22 mouse cellular contexts compared by ENCODE assay signal in the genomic region with DNA sequence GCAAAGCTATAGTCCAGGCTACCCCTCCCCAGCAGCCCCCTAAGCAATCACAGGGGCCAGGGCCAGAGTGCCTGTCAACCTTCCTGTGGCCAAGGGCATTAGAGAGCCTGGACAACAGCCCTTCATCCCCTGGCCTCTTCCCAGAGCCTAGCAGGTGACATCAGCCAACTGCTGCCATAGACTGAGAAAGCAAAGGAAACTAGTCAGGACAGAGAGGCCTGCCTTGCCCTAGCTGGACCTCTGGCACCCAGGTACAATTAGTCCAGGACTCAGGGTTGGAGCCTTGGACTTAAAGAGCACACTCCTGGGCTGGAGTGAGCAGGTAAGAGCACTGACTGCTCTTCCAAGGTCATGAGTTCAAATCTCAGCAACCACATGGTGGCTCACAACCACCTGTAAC. TPM values are rescaled to one million over a fixed set of nuclear protein-coding genes. Genes with fewer than 3 reads are reported as not detected.
DNase-seq lines count a peak whose midpoint lies in the region; ATAC-seq and TF ChIP-seq lines count a peak whose summit lies in the region.
"Had no signal": no experiment of that assay in that cellular context is flagged by ENCODE, and none has a peak within 500 bp of the region (broad histone marks: within the 10 kb centered on the region; RNA-seq: fewer than 3 reads in every experiment).

No protein-coding gene starts in this region.

- peak overlapping the region; percentile 40 for H3K27ac ChIP-seq in gastrocnemius, adult 2 months
- peak overlapping the region; percentile 65; the same call in 1 of the 2 replicates for H3K27ac ChIP-seq in MEL (ENCODE audit: control insufficient read depth, low read depth, low read length)
- peak overlapping the region; percentile 57; the same call in 1 of the 2 replicates for H3K27ac ChIP-seq in intestine, embryonic 15.5 days
- H3K27ac ChIP-seq in liver, embryonic 15.5 days (replicated peaks): peak overlapping the region; percentile 83
- H3K27ac ChIP-seq in layer of hippocampus, adult 2 months: no peak overlapping the region
- H3K27ac ChIP-seq: embryonic facial prominence, embryonic 12.5 days; kidney, embryonic 15.5 days had no signal

- ATAC-seq in intestine, embryonic 15.5 days: 0 out of 2 replicates have a peak, but pooled peaks have one; percentile 9
- no peak for ATAC-seq in liver, embryonic 15.5 days (ENCODE audit: insufficient read depth)
- ATAC-seq: forebrain, embryonic 16.5 days; inflammation-experienced regulatory T-cells, adult 6 months; lung, postnatal 0 days had no signal

- intact Hi-C loops in gastrocnemius, adult 2 months (cut with DNase I): no loop called here

- H3K4me2 ChIP-seq in intestine, embryonic 15.5 days (replicated peaks): no peak overlapping the region
- no peak overlapping the region for H3K4me2 ChIP-seq in liver, embryonic 15.5 days
- H3K4me2 ChIP-seq: embryonic facial prominence, embryonic 12.5 days; heart, embryonic 13.5 days; kidney, embryonic 15.5 days had no signal

- no peaks in the 10 kb centered on the region for H3K9me3 ChIP-seq in MEL (replicated peaks; ENCODE audit: insufficient read depth, low read length)
- H3K9me3 ChIP-seq in intestine, embryonic 15.5 days: no peaks in the 10 kb centered on the region
- H3K9me3 ChIP-seq in liver, embryonic 15.5 days (replicated peaks): no peaks in the 10 kb centered on the region
- H3K9me3 ChIP-seq: embryonic facial prominence, embryonic 12.5 days; heart, embryonic 13.5 days; kidney, embryonic 15.5 days; megakaryocyte, embryonic 14.5 days had no signal

- DNase-seq in gastrocnemius, adult 2 months: peak; percentile 28
- DNase-seq in gastrocnemius, postnatal 4 days (ENCODE audit: low spot score in 2 of 2): no peak
- DNase-seq in MEL (ENCODE audit: low read depth, low spot score): no peak
- no peak for DNase-seq in urinary bladder, postnatal 36 days (ENCODE audit: low spot score in 2 of 2)
- no peak for DNase-seq in ovary, postnatal 36 days (ENCODE audit: low spot score)
- DNase-seq in layer of hippocampus, adult 2 months (ENCODE audit: low spot score in 2 of 2): no peak
- DNase-seq: adrenal gland, postnatal 25 days; cerebellum, adult 8-10 months; layer of hippocampus, postnatal 36 days; left cerebral cortex, postnatal 4 days; spleen, adult 18-20 months; thymus, postnatal 36 days had no signal

- no peak for TF ChIP-seq POLR2A in MEL (IDR thresholded peaks at IDR 0.05; ENCODE audit: control insufficient read depth in 1 of 2, insufficient read depth in 1 of 2, low read depth in 1 of 2, low read length in 2 of 2, poor library complexity in 1 of 2)

- H3K9ac ChIP-seq in MEL (ENCODE audit: control insufficient read depth, low read depth, low read length, poor library complexity, severe bottlenecking): no peak overlapping the region
- H3K9ac ChIP-seq in intestine, embryonic 15.5 days: no peak overlapping the region
- no peak overlapping the region for H3K9ac ChIP-seq in liver, embryonic 15.5 days
- H3K9ac ChIP-seq: embryonic facial prominence, embryonic 12.5 days; kidney, embryonic 15.5 days had no signal

- peaks cover 41 to 49% of the 10 kb centered on the region in 2 experiments for H3K4me1 ChIP-seq in MEL (ENCODE audit: control insufficient read depth in 1 of 2, insufficient read depth in 2 of 2, low read length in 2 of 2)
- H3K4me1 ChIP-seq in intestine, embryonic 15.5 days (replicated peaks): no peaks in the 10 kb centered on the region; the same call in 1 of the 2 replicates
- H3K4me1 ChIP-seq in liver, embryonic 15.5 days (replicated peaks): peaks cover 80% of the 10 kb centered on the region
- H3K4me1 ChIP-seq: embryonic facial prominence, embryonic 12.5 days; kidney, embryonic 15.5 days had no signal

- TF ChIP-seq EP300 in MEL (IDR thresholded peaks at IDR 0.05; ENCODE audit: low read depth in 1 of 2, low read length in 2 of 2): no peak

- TF ChIP-seq CTCF in gastrocnemius, adult 2 months (IDR thresholded peaks at IDR 0.05): no peak
- no peak; a peak in 1 of 6 replicates for TF ChIP-seq CTCF in MEL (IDR thresholded peaks at IDR 0.05 in 2 of 3, conservative IDR thresholded peaks at IDR 0.05 in 1 of 3; ENCODE audit: control insufficient read depth in 1 of 3, insufficient read depth in 1 of 3, low read depth in 2 of 3, low read length in 3 of 3, poor library complexity in 1 of 3, severe bottlenecking in 1 of 3)
- no peak for TF ChIP-seq CTCF in layer of hippocampus, adult 2 months (conservative IDR thresholded peaks at IDR 0.05)

- H3K79me2 ChIP-seq in MEL (ENCODE audit: control insufficient read depth, insufficient read depth, low read length, poor library complexity): no peaks in the 10 kb centered on the region

- TF ChIP-seq RAD21 in MEL (IDR thresholded peaks at IDR 0.05; ENCODE audit: low read depth, low read length): no peak

- no peaks in the 10 kb centered on the region for H3K27me3 ChIP-seq in MEL (ENCODE audit: control insufficient read depth in 1 of 2, insufficient read depth in 2 of 2, low read length in 2 of 2)
- no peaks in the 10 kb centered on the region for H3K27me3 ChIP-seq in intestine, embryonic 15.5 days (replicated peaks)
- H3K27me3 ChIP-seq in liver, embryonic 15.5 days: no peaks in the 10 kb centered on the region
- H3K27me3 ChIP-seq: CH12.LX; embryonic facial prominence, embryonic 12.5 days; heart, embryonic 13.5 days; kidney, embryonic 15.5 days; megakaryocyte, embryonic 14.5 days had no signal

- H3K4me3 ChIP-seq in gastrocnemius, adult 2 months: no peak overlapping the region
- H3K4me3 ChIP-seq in MEL (ENCODE audit: control insufficient read depth in 1 of 2, insufficient read depth in 1 of 2, low read depth in 2 of 2, low read length in 2 of 2): no peak overlapping the region
- no peak overlapping the region for H3K4me3 ChIP-seq in intestine, embryonic 15.5 days (replicated peaks)
- no peak overlapping the region for H3K4me3 ChIP-seq in liver, embryonic 15.5 days (replicated peaks)
- no peak overlapping the region for H3K4me3 ChIP-seq in layer of hippocampus, adult 2 months
- H3K4me3 ChIP-seq: embryonic facial prominence, embryonic 12.5 days; heart, embryonic 13.5 days; kidney, embryonic 15.5 days; megakaryocyte, embryonic 14.5 days had no signal

- H3K36me3 ChIP-seq in MEL (ENCODE audit: control insufficient read depth in 1 of 2, insufficient read depth in 2 of 2, low read length in 2 of 2): peaks cover 10 to 52% of the 10 kb centered on the region in 2 experiments
- H3K36me3 ChIP-seq in intestine, embryonic 15.5 days: no peaks in the 10 kb centered on the region
- H3K36me3 ChIP-seq in liver, embryonic 15.5 days (replicated peaks): peaks cover 41% of the 10 kb centered on the region

TF ChIP-seq in MEL, 35 proteins besides CTCF, POLR2A, EP300 and RAD21:
- TF ChIP-seq ZKSCAN1 (IDR thresholded peaks at IDR 0.05; ENCODE audit: low read depth, low read length) (no peak), HCFC1 (IDR thresholded peaks at IDR 0.05; ENCODE audit: low read depth, low read length) (0 out of 2 replicates have a peak, but pooled peaks have one; percentile 23), JUND (IDR thresholded peaks at IDR 0.05; ENCODE audit: low read depth, low read length) (no peak), SIN3A (IDR thresholded peaks at IDR 0.05; ENCODE audit: low read length) (no peak)

RNA-seq across cellular contexts. Expression of a gene that starts 26.3 kb away (rescaled TPM):
- 10 to 100 TPM; 11.7 to 15.8 TPM for total RNA-seq in gastrocnemius, adult 2 months (2021)
- total RNA-seq in gastrocnemius, postnatal 4 days (2021): 10 to 100 TPM; 35.6 to 41.4 TPM
- 54.2 and 59.0 TPM in 2 replicates for total RNA-seq in MEL (2012; rRNA removed)
- polyA plus RNA-seq in MEL (2012; ENCODE audit: insufficient read depth in 1 of 2, insufficient read length in 2 of 2, low read depth in 1 of 2, low replicate concordance in 2 of 2, missing spikeins in 1 of 2): 10 to 100 TPM in 1 of 2 experiments, not detected in 1; 86.8 TPM
- 5.5 and 6.0 TPM in 2 replicates for polyA plus RNA-seq in intestine, embryonic 15.5 days (2015; fragmentation: Nextera tagmentation; extraction: Ambion mirVana)
- 8.2 and 8.7 TPM in 2 replicates for polyA plus RNA-seq in liver, embryonic 15.5 days (2015; fragmentation: Nextera tagmentation; extraction: Ambion mirVana)
- total RNA-seq in layer of hippocampus, adult 2 months (2021): 1 to 10 TPM; 1.7 to 2.0 TPM

RNA-seq across cellular contexts. Expression of a gene that starts 34.9 kb away (rescaled TPM):
- total RNA-seq in gastrocnemius, adult 2 months (2021): 100 to 1,000 TPM; 139 to 145 TPM
- 10 to 100 TPM; 76.1 to 90.4 TPM for total RNA-seq in gastrocnemius, postnatal 4 days (2021)
- 28.7 and 29.3 TPM in 2 replicates for total RNA-seq in MEL (2012; rRNA removed)
- 10 to 100 TPM; 32.3 to 37.0 TPM for polyA plus RNA-seq in MEL (2012; ENCODE audit: insufficient read depth in 1 of 2, insufficient read length in 2 of 2, low read depth in 1 of 2, low replicate concordance in 2 of 2, missing spikeins in 1 of 2)
- polyA plus RNA-seq in intestine, embryonic 15.5 days (2015; fragmentation: Nextera tagmentation; extraction: Ambion mirVana): 24.2 and 26.8 TPM in 2 replicates
- polyA plus RNA-seq in liver, embryonic 15.5 days (2015; fragmentation: Nextera tagmentation; extraction: Ambion mirVana): 20.6 and 22.5 TPM in 2 replicates
- 10 to 100 TPM; 11.6 to 13.8 TPM for total RNA-seq in layer of hippocampus, adult 2 months (2021)

RNA-seq across cellular contexts. Expression of a gene that starts 53.9 kb away (rescaled TPM):
- 10 to 100 TPM; 40.6 to 44.2 TPM for total RNA-seq in gastrocnemius, adult 2 months (2021)
- 10 to 100 TPM; 71.5 to 75.1 TPM for total RNA-seq in gastrocnemius, postnatal 4 days (2021)
- 25.7 and 31.1 TPM in 2 replicates for total RNA-seq in MEL (2012; rRNA removed)
- polyA plus RNA-seq in MEL (2012; ENCODE audit: insufficient read depth in 1 of 2, insufficient read length in 2 of 2, low read depth in 1 of 2, low replicate concordance in 2 of 2, missing spikeins in 1 of 2): 100 to 1,000 TPM in 1 of 2 experiments, 10 to 100 TPM in 1; 64.7 to 249 TPM
- polyA plus RNA-seq in intestine, embryonic 15.5 days (2015; fragmentation: Nextera tagmentation; extraction: Ambion mirVana): 45.8 and 48.9 TPM in 2 replicates
- polyA plus RNA-seq in liver, embryonic 15.5 days (2015; fragmentation: Nextera tagmentation; extraction: Ambion mirVana): 35.5 and 40.0 TPM in 2 replicates
- total RNA-seq in layer of hippocampus, adult 2 months (2021): 10 to 100 TPM; 39.5 to 42.3 TPM

Comparison
In these comparisons a context has a peak if more than half of its experiments do, and no peak if none do; other contexts are left out.
1. RNA of a gene that starts 26.3 kb away (total RNA-seq): 54.2 to 59.0 TPM in MEL, 35.6 to 41.4 TPM in gastrocnemius, postnatal 4 days and 11.7 to 15.8 TPM in gastrocnemius, adult 2 months; 1.7 to 2.0 TPM in layer of hippocampus, adult 2 months; every median in the first group is over 4 times any median in the second.